Mouse (Mus musculus) midbrain, embryonic 13.5 days (tissue): ENCODE data around the gene Frat2. TPM values are rescaled to one million over a fixed set of nuclear protein-coding genes. Genes with fewer than 3 reads are reported as not detected.

Source experiments
- polyA plus RNA-seq: library from polyadenylated mRNA; unstranded; fragments of >200 nt; fragmentation: Nextera tagmentation; extraction: Ambion mirVana; gene quantifications from 2 replicates; pipeline ENCODE4 v1.2.1, GENCODE M21; 2015

Gene Frat2
- polyA plus RNA-seq, 1 experiment from 2014 or later, result 10.4 TPM

Other genes starting within 250 kb of the Frat2 start
- gene Slit1, start 104.5 kb downstream of the Frat2 start, polyA plus RNA-seq, result 13.2 and 23.8 TPM in 2 replicates
- gene Arhgap19, start 46.1 kb downstream of the Frat2 start, polyA plus RNA-seq, result 11.0 and 11.6 TPM in 2 replicates
- gene Frat1, start 18.2 kb downstream of the Frat2 start, polyA plus RNA-seq, result 26.2 and 29.0 TPM in 2 replicates
- 14.6 and 15.7 TPM in 2 replicates for gene Rrp12, start 48.0 kb upstream of the Frat2 start, polyA plus RNA-seq
- gene Pgam1, start 63.8 kb upstream of the Frat2 start, polyA plus RNA-seq, result 445 and 453 TPM in 2 replicates
- 68.5 and 70.0 TPM in 2 replicates for gene Exosc1, start 85.3 kb upstream of the Frat2 start, polyA plus RNA-seq
- gene Zdhhc16, start 85.3 kb upstream of the Frat2 start, polyA plus RNA-seq, result 86.1 and 87.6 TPM in 2 replicates
- 32.4 and 34.8 TPM in 2 replicates for gene Mms19, start 133.0 kb upstream of the Frat2 start, polyA plus RNA-seq
- 6.4 and 7.3 TPM in 2 replicates for gene Ubtd1, start 133.6 kb upstream of the Frat2 start, polyA plus RNA-seq
- 0.19 and 0.31 TPM in 2 replicates for gene Ankrd2, start 187.9 kb upstream of the Frat2 start, polyA plus RNA-seq
- gene Hoga1, start 197.5 kb upstream of the Frat2 start, polyA plus RNA-seq, result 0.58 and 0.89 TPM in 2 replicates
- gene 4933411K16Rik, start 204.1 kb upstream of the Frat2 start, polyA plus RNA-seq, result not detected in 2 replicates
- 128 TPM in 2 replicates for gene Morn4, start 238.2 kb upstream of the Frat2 start, polyA plus RNA-seq
- 23.6 and 29.9 TPM in 2 replicates for gene Pi4k2a, start 242.3 kb upstream of the Frat2 start, polyA plus RNA-seq